Mouse (Mus musculus): ENCODE data around the gene Gpr85. TPM values are rescaled to one million over a fixed set of nuclear protein-coding genes. Genes with fewer than 3 reads are reported as not detected.

Gpr85 gene
- polyA plus RNA-seq, 1 experiment from 2014 or later, result 35.1 TPM

GRCm38 (mm10) chr6:13797389-13797788 is 42.4 kb downstream of the Gpr85 start:
- H3K4me2 ChIP-seq (replicated peaks), result no peak overlapping the region
- no peaks in the 10 kb centered on the region for H3K9me3 ChIP-seq
- H3K4me3 ChIP-seq, result no peak overlapping the region
- H3K36me3 ChIP-seq, result no peaks in the 10 kb centered on the region
- H3K27me3 ChIP-seq, result no peaks in the 10 kb centered on the region
- ATAC-seq (ENCODE audit: low FRiP score, low read depth), result no peak
- no peak overlapping the region for H3K9ac ChIP-seq (replicated peaks)
- H3K4me1 ChIP-seq, result no peaks in the 10 kb centered on the region
- no peak overlapping the region for H3K27ac ChIP-seq (replicated peaks)

Other genes starting within 250 kb of the Gpr85 start
- 37.4 and 39.0 TPM in 2 replicates for gene Tmem168, start 231.8 kb downstream of the Gpr85 start, polyA plus RNA-seq (2016; fragmentation: Nextera tagmentation; extraction: Ambion mirVana)
- 27.2 and 27.8 TPM in 2 replicates for gene Bmt2, start 162.0 kb downstream of the Gpr85 start, polyA plus RNA-seq (2016; fragmentation: Nextera tagmentation; extraction: Ambion mirVana)
- 95.1 and 98.4 TPM in 2 replicates for gene 2610001J05Rik, start 31.6 kb upstream of the Gpr85 start, polyA plus RNA-seq (2016; fragmentation: Nextera tagmentation; extraction: Ambion mirVana)